Mouse (Mus musculus) heart, adult 9 months (tissue): ENCODE data around the gene Raet1e.
A peak's percentile ranks its signal among the peaks of the same experiment; 100 is the strongest.
"Not testable (repeated sequence)": the region's sequence is repeated elsewhere in the genome, so short reads cannot be mapped to it uniquely, and the experiment has no call there.

Experiments used
- DNase-seq, 2 experiments: peaks; one replicate each; pipeline ENCODE4 v3.0.0; 2022; ENCODE audit warnings: low spot score in 2 of 2

Raet1e gene

DNA sequence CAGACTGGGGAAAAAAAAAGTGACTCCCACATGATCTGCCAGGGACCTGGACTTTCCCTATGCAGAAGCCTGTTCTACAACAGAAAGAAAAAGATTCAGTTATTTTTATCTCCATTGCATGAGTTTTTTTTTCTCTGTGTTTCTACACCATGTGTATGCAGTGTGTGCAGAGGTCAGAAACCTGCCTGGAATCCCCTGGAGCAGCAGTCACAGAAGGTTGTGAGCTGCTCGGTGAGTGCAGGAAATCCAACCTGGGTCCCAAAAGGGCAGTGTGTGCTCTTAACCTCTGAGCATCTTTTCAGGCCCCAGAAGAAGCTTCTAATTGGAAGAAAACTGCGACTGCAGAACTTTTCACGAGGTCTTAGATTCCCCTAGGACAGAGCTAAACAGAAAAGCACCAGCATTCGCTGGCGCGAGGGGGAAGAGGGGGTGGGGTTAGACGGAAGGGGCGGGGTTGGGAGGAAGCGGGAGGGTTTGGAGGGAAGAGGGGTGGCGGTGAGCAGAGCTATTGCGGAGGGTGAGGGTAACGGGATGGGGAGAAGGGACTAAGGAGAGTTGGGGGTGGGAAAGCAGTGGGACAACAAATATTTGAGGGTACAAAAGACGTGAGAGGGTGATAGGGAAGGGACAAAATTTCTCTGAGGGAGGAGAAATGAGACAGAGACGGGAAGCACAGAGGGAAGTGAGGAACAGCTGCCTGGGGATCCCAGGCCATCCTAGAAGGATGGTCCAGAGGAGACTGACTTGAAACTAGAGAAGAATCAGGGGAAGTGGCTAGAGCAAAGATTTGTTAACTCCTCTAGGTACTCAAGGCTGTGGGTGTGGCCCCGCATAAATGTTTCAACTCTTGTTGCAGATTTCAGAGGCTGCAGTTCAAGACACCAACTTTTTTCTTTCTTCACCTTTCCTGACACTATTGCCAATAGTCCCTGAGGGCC, 203.3 kb downstream of the Raet1e start:
- DNase-seq, result not testable (repeated sequence)

DNA sequence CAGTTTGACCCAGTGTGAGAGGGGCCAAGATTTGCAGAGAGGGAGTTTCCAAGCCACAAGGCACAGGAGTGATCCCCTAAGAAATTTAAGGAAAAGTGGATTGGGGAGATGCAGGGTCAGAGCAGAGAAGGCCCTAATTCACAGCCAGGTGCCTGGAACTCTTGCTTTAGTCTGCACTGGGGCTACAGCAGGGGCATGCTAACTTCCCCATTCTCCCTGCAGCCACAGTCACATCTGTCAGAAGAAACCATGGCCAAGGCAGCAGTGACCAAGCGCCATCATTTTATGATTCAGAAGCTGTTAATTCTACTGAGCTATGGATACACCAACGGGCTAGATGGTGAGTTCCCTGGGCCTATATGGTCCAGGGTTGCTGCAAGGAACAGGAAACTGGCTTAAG, 204.1 kb downstream of the Raet1e start:
- not testable (repeated sequence) for DNase-seq

DNA sequence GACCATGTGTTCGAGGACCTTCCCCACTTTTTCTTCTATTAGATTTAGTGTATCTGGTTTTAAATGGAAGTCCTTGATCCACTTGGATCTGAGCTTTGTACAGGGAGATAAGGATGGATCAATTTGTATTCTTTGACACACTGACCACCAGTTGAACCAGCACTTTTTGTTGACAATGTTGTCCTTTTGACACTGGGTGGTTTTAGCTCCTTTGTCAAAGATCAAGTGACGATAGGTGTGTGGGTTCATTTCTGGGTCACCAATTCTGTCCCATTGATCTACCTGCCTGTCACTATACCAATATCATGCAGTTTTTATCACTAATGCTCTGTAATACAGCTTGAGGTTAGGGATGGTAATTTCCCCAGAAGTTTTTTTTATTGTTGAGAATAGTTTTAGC, 206.5 kb downstream of the Raet1e start:
- DNase-seq, result not testable (repeated sequence)

DNA sequence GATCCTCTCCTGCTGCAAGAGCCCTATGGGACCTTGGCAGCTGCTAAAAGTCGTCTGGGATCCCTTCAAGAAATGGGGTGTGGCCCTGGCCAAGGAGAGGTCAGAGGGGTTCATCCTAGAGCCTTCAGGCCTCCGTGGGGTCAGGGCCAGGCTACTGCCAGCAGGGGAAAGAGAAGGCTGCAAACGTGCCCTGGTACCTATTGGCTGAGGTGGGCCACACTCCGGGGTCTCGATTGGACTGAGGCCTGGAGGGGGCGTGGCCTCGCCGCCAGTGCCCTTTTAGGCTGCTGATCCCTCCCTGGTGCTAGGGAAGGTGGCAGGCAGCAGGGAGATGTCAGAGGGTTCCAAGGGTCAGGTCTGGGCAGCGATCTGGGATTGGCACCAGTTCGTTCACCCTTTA, 222.9 kb downstream of the Raet1e start:
- not testable (repeated sequence) for DNase-seq

DNA sequence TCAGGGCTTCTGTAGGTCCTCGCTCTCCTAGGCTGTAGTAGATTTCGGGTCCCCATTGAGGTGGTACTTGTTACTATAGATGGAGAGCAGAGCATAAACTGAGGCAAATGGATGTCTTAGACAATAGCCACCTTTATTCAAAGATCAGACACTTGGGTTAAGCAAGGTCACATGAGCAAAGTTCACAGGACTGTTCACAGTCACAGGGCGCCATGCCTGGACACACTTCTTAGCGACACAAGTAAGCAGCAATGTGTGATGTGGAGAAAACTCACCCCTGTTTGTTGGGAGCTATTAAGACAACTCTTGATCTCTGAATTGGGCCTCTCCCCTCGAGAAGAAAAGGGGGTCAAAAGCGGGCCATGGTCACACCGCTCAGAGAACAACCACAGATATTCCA, 231.8 kb downstream of the Raet1e start:
- DNase-seq, result not testable (repeated sequence)

DNA sequence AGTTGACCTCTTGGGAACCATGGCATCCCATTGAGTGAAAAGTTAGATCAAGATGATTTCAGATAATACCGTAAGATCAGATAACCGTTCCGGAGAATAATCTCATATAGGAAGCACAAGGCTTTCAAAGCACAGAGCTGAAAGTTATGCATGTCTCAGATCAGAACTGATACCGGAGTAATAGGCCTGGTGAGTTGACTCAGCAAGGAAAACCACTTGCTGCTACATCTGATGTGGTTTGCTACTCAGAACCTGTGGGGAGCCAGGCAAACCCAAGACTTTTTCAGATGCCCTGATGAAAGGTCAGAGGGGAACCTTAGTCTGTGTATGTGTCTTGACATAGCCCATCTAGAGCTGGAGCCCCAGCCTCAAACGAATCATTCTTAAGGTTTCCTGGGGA, 233.2 kb downstream of the Raet1e start:
- not testable (repeated sequence) for DNase-seq

DNA sequence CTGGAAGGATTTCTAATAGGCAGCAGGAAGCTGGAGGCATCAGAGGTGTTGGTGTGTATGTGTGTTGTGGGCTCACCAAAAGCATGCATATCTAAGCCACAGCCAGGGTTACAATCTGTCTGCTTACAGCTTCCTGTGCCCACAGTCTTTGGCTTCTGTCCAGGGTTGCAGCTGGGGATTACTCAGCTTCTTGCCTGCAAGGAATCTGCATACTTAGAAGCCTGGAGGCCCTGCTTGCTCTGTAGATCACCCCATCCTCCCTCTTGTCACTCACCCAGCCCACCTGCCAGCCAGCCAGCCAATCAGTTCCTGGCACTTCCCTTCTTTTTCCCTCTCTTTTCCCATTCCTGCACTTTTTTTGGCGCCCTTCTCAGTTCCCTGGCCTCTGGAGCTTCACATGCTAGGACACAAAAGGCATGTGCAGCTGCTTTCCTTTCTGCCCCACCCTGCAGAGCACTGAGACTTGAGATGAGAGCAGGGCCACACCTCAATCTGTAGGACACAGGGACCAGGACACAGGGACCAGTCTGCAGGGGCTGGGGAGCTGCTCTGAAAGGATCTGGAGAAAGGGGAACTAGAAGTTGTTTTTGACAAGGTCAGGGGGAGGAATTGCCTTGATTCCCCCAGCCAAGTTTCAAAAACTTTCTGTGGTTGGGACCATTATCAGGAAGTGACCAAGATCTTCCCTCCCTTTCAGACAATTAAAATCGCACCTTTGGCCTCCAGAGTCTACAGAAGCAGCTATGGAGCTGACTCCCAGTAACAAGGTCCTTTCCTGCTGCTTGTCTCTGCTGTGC, 234.9 kb downstream of the Raet1e start:
- DNase-seq, result not testable (repeated sequence)

DNA sequence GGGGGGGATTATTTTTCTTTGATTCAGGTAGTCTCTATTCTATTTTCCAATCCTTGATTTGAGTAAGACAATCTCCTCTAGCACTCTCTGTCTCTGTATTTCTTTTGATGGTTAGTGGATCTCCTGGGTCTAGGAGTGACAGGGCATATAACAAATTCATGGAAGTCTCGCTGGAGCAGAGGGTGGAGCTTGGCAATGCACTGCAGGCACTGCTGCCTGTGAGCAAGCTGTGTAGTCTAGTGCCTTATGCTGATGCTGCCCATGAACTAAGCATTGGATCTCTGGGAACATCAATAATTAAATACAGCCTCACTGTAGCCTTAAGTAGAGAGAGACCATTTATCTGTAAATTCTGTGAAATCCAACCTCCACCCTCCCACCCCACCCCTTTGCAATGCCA, 238.3 kb downstream of the Raet1e start:
- DNase-seq, result not testable (repeated sequence)

DNA sequence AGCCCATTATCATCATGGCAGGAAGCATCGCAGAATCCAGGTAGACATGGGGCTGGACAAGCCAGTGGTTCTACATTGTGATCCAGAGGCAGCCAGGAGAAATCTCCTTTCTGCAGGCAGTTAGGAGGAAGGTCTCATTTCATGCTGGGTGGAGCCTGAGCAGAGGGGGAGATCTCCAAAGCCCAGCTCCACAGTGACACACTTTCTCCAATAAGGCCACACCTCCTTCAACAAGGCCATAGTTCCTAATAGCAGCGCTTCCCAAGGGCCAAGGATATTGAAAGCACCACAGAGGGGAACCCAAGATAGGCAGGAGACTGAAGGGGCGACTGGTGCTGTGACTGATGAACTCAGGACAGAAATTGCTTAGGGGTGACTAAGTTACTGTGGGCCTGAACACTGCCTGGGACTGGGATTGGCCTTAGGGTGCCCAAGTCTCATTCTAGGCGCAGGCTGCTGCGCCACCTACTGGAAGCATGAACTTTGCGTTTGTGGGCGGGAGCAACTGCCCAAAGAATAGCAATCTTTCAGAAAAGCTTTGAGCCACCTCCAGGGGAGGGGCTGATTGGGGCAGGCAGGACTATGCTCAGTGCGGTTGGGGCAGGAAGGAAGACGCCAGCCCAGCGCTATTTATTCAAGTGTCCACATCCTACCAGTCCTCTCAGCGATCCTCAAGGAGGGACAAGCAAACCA, 244.0 kb downstream of the Raet1e start:
- DNase-seq, result peak; percentile 4 to 11

DNA sequence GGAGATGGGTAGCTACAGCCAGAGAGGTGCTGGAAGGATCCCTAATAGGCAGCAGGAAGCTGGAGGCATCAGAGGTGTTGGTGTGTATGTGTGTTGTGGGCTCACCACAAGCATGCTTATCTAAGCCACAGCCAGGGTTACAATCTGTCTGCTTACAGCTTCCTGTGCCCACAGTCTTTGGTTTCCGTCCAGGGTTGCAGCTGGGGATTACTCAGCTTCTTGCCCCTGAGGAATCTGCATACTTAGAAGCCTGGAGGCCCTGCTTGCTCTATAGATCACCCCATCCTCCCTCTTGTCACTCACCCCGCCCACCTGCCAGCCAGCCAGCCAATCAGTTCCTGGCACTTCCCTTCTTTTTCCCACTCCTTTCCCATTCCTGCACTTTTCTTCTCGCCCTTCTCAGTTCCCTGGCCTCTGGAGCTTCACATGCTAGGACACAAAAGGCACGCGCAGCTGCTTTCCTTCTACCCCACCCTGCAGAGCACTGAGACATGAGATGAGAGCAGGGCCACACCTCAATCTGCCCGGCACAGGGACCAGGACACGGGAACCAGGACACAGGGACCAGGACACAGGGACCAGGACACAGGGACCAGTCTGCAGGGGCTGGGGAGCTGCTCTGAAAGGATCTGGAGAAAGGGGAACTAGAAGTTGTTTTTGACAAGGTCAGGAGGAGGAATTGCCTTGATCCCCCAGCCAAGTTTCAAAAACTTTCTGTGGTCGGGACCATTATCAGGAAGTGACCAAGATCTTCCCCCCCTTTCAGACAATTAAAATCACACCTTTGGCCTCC, 255.5 kb downstream of the Raet1e start:
- peak; percentile 14 to 18 for DNase-seq
